Mouse (Mus musculus) left cerebral cortex, postnatal 14 days (tissue): ENCODE measurements around the gene Lamtor1. TPM values are rescaled to one million over a fixed set of nuclear protein-coding genes. Genes with fewer than 3 reads are reported as not detected.

ENCODE experiments used
- microRNA-seq, 2 experiments: library from miRNA; unstranded; fragments of <30 nt; microRNA quantifications; one replicate each; pipeline ENCODE4 v1.2.0; 2022
- total RNA-seq, 2 experiments: library from RNA; stranded (reverse); gene quantifications; 2 replicates each; pipeline ENCODE4 v1.2.3; 2021

The Lamtor1 gene
- total RNA-seq, 2 experiments from 2014 or later = 102 TPM

Small RNA genes lying within 50 kb of the gene (microRNA-seq; reads per million reads assigned to microRNA genes)
- 0 reads per million in 2 experiments for gene Gm22655

Other genes starting within 250 kb of the Lamtor1 start
- gene Clpb, start 242.3 kb upstream of the Lamtor1 start, total RNA-seq = 10 to 100 TPM; 47.6 to 50.4 TPM
- gene Phox2a, start 87.6 kb upstream of the Lamtor1 start, total RNA-seq = not detected
- 10 to 100 TPM; 23.0 to 27.3 TPM for gene Inppl1, start 67.7 kb upstream of the Lamtor1 start, total RNA-seq
- gene Folr2, start 48.7 kb upstream of the Lamtor1 start, total RNA-seq = under 1 TPM; 0.76 to 0.83 TPM
- 10 to 100 TPM; 29.5 to 32.7 TPM for gene Anapc15, start 42.2 kb upstream of the Lamtor1 start, total RNA-seq
- 1 to 10 TPM; 4.2 to 5.7 TPM for gene Folr1, start 35.1 kb upstream of the Lamtor1 start, total RNA-seq
- under 1 TPM in 1 of 2 experiments, not detected in 1; 0.11 TPM for gene Tomt, start 455 bp downstream of the Lamtor1 start, total RNA-seq
- 1 to 10 TPM; 3.9 to 4.5 TPM for gene Lrrc51, start 28.0 kb downstream of the Lamtor1 start, total RNA-seq
- gene Numa1, start 28.2 kb downstream of the Lamtor1 start, total RNA-seq = 10 to 100 TPM; 58.5 to 60.8 TPM
- gene Il18bp, start 112.8 kb downstream of the Lamtor1 start, total RNA-seq = 1 to 10 TPM; 7.7 to 8.0 TPM
- 10 to 100 TPM; 38.4 to 49.9 TPM for gene Rnf121, start 159.6 kb downstream of the Lamtor1 start, total RNA-seq
- gene Xndc1, start 159.6 kb downstream of the Lamtor1 start, total RNA-seq = 10 to 100 TPM; 20.4 to 22.5 TPM
- gene Xntrpc, start 159.8 kb downstream of the Lamtor1 start, total RNA-seq = 1 to 10 TPM; 1.4 to 1.8 TPM
- under 1 TPM; 0.74 to 0.77 TPM for gene Trpc2, start 177.2 kb downstream of the Lamtor1 start, total RNA-seq
- not detected for gene Art1, start 195.8 kb downstream of the Lamtor1 start, total RNA-seq
- not detected for gene Art5, start 203.6 kb downstream of the Lamtor1 start, total RNA-seq
- gene Chrna10, start 210.9 kb downstream of the Lamtor1 start, total RNA-seq = under 1 TPM; 0.18 to 0.55 TPM